Mouse (Mus musculus): ENCODE data around the gene Aqp3. TPM values are rescaled to one million over a fixed set of nuclear protein-coding genes. Genes with fewer than 3 reads are reported as not detected.

The Aqp3 gene
- polyA plus RNA-seq (2012; fragmentation: generic; extraction: Trizol): 1 to 10 TPM in 1 of 2 experiments, under 1 TPM in 1; 0.60 to 1.5 TPM

DNA sequence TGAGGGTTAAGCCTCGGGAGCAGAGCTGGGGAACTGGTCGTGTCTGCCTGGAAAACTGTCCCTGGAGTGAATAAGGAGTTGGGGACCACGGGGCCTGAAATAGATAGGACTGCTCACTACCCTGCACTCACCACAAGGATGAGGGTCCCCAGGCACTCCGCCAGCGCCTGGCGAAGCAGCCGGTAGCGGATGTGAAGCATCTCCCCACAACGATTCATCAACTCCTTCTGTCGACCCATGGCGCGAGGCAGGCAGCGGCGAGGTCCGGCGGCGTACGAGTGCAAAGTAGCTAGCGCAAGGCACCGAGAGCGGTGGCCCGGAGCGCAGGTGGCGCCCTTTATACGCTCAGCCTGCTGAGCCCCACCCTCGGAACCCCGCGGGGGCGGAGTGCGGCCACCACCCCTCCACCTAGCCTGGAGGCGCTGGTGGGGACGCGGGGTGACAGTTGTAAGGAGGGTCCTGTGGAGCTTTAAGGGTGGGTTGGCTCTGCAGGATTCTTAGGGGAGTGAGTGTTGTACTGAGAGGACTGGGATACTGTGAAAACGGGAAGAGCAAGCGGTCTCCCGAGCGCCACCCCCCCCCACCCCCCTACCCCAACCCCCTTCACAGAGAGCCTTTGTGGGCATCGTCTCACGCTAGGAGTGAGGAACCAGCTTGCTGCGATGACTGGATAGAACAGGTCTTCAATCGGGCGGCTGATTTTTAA lies at the start of gene Aqp3:
TSS of gene Aqp3 (minus strand) at position 313 of the 706 bp plus-strand sequence.

GRCm38 (mm10) chr4:41135711-41136453 lies 37.9 kb upstream of the Aqp3 start, which contains the start of gene Ube2r2:
Ube2r2 (plus strand) TSS chr4:41135743.

DNA sequence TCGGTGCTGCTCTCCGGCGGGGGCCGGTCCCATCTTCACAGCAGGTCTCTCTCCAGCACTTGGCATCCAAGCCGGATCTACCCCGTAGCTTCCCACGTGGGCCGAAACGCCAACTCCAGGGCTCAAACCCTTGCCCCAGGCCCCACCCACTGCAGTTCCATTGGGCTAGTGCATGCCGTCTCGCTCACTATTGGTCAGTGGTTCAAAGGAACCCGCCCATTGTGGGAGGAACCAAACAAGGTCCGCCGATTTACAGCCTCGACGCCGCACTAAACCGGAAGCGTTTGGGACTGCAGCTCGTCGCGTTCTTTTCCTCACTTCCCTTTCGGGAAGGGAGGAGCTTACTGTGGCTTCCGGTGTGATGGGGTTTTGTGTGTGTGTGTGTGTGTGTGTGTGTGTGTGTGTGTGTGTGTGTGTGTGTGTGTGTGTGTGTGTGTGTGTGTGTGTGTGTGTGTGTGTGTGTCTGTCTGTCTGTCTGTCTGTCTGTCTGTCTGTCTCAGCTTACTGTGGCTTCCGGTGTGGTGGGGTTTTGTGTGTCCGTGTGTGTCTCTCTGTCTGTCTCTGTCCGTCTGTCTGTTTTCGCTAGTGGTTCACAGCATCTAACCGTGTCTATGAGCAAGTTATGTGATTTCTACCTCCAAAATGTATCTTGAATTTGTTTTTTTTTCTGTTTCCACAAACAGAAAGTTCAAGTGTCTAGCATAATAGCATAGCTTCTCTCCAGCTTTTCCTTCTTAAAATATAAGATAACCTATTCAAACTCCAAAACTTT lies 26.4 kb upstream of the Aqp3 start, which contains the start of gene Nol6:
TSS of gene Nol6 (minus strand) at position 276 of the 772 bp plus-strand sequence.

DNA sequence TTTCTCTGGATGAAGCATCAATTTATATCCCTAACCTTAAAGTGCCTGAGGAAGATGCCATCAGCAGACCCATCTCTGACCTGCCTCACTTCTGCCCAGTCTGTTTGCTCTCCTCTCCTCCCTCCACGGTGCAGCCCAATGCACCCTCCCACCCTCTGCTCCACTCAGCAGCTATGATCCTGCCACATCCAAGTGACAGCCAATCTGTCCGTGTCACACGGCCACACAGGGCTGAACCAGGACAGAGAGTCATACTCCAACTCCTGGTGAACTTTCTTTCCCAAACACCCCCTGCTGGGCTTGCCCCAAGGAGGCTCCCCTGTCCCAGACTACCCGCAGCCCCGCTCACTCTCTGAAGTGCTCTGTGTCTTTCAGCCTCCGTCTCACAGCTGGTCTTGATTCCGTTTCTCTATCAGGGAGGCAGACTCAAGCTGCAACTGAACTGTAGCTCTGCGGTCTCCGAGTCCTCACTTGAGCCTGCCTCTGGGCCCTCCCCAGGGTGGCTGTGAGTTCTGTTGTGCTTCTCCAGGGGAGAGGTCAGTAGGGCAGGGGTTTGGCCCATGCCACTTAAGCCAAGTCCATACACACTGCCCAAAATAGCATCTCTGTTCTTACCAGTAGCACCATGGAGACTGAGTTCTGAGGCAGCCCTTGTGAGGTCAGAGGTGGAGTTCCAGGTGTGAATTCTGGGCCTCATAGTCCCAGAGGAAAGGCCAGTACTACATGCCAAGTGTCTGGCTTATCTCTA lies 50.3 kb downstream of the Aqp3 start, which contains the start of gene Aqp7:
TSS of gene Aqp7 (minus strand) at position 616 of the 748 bp plus-strand sequence.

Other genes with a start within 250 kb of the Aqp3 start
- gene B4galt1, start 244.2 kb downstream of the Aqp3 start, polyA plus RNA-seq (2012; fragmentation: generic; extraction: Trizol): 10 to 100 TPM in 1 of 2 experiments, 1 to 10 TPM in 1; 5.8 to 39.9 TPM
- under 1 TPM in 1 of 2 experiments, not detected in 1; 0.31 TPM for gene Spink4, start 178.1 kb downstream of the Aqp3 start, polyA plus RNA-seq (2012; fragmentation: generic; extraction: Trizol)
- gene Bag1, start 149.9 kb downstream of the Aqp3 start, polyA plus RNA-seq (2012; fragmentation: generic; extraction: Trizol): 100 to 1,000 TPM; 148 TPM
- 10 to 100 TPM in 1 of 2 experiments, 1 to 10 TPM in 1; 5.7 to 39.6 TPM for gene Chmp5, start 149.8 kb downstream of the Aqp3 start, polyA plus RNA-seq (2012; fragmentation: generic; extraction: Trizol)
- gene Nfx1, start 127.3 kb downstream of the Aqp3 start, polyA plus RNA-seq (2012; fragmentation: generic; extraction: Trizol): 10 to 100 TPM in 1 of 2 experiments, 1 to 10 TPM in 1; 7.2 to 30.1 TPM
- under 1 TPM in 1 of 2 experiments, not detected in 1; 0.06 TPM for gene Aqp7, start 50.0 kb downstream of the Aqp3 start, polyA plus RNA-seq (2012; fragmentation: generic; extraction: Trizol)
- 10 to 100 TPM; 24.8 to 25.1 TPM for gene Nol6, start 26.3 kb upstream of the Aqp3 start, polyA plus RNA-seq (2012; fragmentation: generic; extraction: Trizol)
- gene Ube2r2, start 37.6 kb upstream of the Aqp3 start, polyA plus RNA-seq (2012; fragmentation: generic; extraction: Trizol): 100 to 1,000 TPM in 1 of 2 experiments, 10 to 100 TPM in 1; 67.4 to 164 TPM
- 10 to 100 TPM; 45.2 to 65.2 TPM for gene Ubap2, start 177.0 kb upstream of the Aqp3 start, polyA plus RNA-seq (2012; fragmentation: generic; extraction: Trizol)
- gene Dcaf12, start 216.7 kb upstream of the Aqp3 start, polyA plus RNA-seq (2012; fragmentation: generic; extraction: Trizol): 10 to 100 TPM; 12.8 to 21.2 TPM